Mouse (Mus musculus) cerebellum, adult 2 months (tissue): ENCODE results near the gene Lypd8. TPM values are rescaled to one million over a fixed set of nuclear protein-coding genes. Genes with fewer than 3 reads are reported as not detected.
"Not testable (repeated sequence)": the region's sequence is repeated elsewhere in the genome, so short reads cannot be mapped to it uniquely, and the experiment has no call there.

Experiments used
- DNase-seq, 2 experiments: peaks; one replicate each; pipeline ENCODE4 v3.0.0; 2021
- H3K27ac ChIP-seq: fragments of 200-500 bp; 2 replicates; pipeline ENCODE4 v1.5.1; 2012; ENCODE audit warnings: low read length, control low read depth, inconsistent platforms; ENCODE audit not compliant: insufficient read depth
- H3K27me3 ChIP-seq: fragments of 200-500 bp; 2 replicates; pipeline ENCODE4 v1.6.1; 2012; ENCODE audit warnings: inconsistent platforms, mild to moderate bottlenecking, low read length, moderate library complexity; ENCODE audit not compliant: control insufficient read depth, insufficient read depth
- H3K4me1 ChIP-seq: fragments of 200-500 bp; 2 replicates; pipeline ENCODE4 v1.6.1; 2011; ENCODE audit warnings: low read length; ENCODE audit not compliant: control insufficient read depth, insufficient read depth
- H3K4me3 ChIP-seq: fragments of 200-500 bp; replicated peaks from 2 replicates; pipeline ENCODE3; 2011; ENCODE audit warnings: mild to moderate bottlenecking, low read depth, low read length, control low read depth; ENCODE audit not compliant: insufficient read depth
- CTCF ChIP-seq: fragments of 200-500 bp; IDR thresholded peaks from 2 replicates; pipeline ENCODE4 v1.5.1; 2011; ENCODE audit warnings: low read depth, mild to moderate bottlenecking, control low read depth, low read length, moderate library complexity, borderline replicate concordance; ENCODE audit not compliant: insufficient read depth
- POLR2A ChIP-seq: fragments of 200-500 bp; IDR thresholded peaks from 2 replicates; pipeline ENCODE4 v1.6.1; 2011; ENCODE audit warnings: low read length, control low read depth, borderline replicate concordance; ENCODE audit not compliant: insufficient read depth
- WGBS: fragments of 180-500 bp; shearing (Covaris S2); methylation state at CpG from one replicate; pipeline ENCODE4 v1.1.7; 2018; 5-methylcytosine and 5-hydroxymethylcytosine counted together
- polyA plus RNA-seq: library from polyadenylated mRNA; depleted of rRNA; stranded (reverse); fragments of >200 nt; gene quantifications from 2 replicates; pipeline ENCODE4 v1.2.3, GENCODE M21; 2012

The Lypd8 gene
- polyA plus RNA-seq, 1 experiment: 0.10 TPM

DNA sequence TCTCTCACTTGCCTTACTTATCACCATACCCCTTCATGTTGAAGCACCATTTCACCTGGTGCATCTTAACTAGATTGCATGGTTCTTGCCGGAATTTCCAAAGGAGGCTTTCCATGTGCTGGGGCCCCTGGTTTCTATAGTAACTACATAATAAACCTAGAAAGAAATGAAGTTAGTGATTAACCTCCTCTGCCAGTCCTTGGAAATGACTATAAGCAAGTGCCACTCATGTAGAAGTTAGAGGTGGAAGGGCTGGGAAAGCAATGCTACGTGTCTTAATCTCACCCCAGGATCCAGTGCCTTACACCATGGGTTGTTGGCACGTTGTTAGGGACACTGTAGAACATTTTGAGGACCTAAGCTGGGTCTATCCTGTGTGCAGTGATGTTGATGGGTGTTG lies 14.4 kb upstream of the Lypd8 start:
- DNase-seq: no peak
- Histone ChIP-seq H3K4me3 (no peak overlapping the region), H3K4me1 (no peaks in the 10 kb centered on the region), H3K27ac (no peak overlapping the region), H3K27me3 (no peaks in the 10 kb centered on the region)
- TF ChIP-seq POLR2A (no peak), CTCF (no peak)
- 50% methylated on average over 3 of the region's 3 CpGs for WGBS

GRCm38 (mm10) chr11:58366191-58366590 lies 12.7 kb upstream of the Lypd8 start:
- WGBS: no CpG with 5 or more reads among the region's 6 CpGs
- not testable (repeated sequence) for H3K27me3 ChIP-seq, H3K27ac ChIP-seq, H3K4me1 ChIP-seq, H3K4me3 ChIP-seq, DNase-seq

GRCm38 (mm10) chr11:58377273-58377672 lies 1.6 kb upstream of the Lypd8 start:
- TF ChIP-seq CTCF (no peak), POLR2A (no peak)
- DNase-seq: no peak
- Histone ChIP-seq H3K27me3 (no peaks in the 10 kb centered on the region), H3K4me3 (no peak overlapping the region), H3K4me1 (no peaks in the 10 kb centered on the region), H3K27ac (no peak overlapping the region)
- WGBS: 86% methylated on average over 2 of the region's 2 CpGs

DNA sequence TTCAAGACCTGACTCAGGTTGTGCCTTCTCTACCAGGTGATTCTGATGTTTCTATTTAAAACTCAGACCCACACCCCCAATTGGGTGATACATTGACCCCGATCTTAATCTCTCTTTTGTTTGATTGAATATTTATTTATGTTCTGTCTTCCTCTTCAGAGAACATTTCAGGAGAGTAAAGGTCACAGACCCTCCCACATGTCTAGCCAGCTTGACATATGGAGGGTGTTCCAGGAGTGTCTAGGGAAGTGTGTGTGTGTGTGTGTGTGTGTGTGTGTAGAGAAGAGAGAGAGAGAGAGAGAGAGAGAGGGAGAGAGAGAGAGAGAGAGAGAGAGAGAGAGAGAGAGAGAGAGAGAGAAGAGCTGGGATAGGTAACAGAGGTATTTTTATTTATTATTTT lies 1.2 kb upstream of the Lypd8 start:
- WGBS: 80% methylated on average over 1 of the region's 1 CpGs
- Histone ChIP-seq H3K4me1 (no peaks in the 10 kb centered on the region), H3K27ac (no peak overlapping the region), H3K27me3 (no peaks in the 10 kb centered on the region), H3K4me3 (no peak overlapping the region)
- TF ChIP-seq POLR2A: no peak
- no peak for TF ChIP-seq CTCF
- DNase-seq: no peak

GRCm38 (mm10) chr11:58379516-58379915 lies 673 bp downstream of the Lypd8 start:
- 97% methylated on average over 1 of the region's 1 CpGs for WGBS

DNA sequence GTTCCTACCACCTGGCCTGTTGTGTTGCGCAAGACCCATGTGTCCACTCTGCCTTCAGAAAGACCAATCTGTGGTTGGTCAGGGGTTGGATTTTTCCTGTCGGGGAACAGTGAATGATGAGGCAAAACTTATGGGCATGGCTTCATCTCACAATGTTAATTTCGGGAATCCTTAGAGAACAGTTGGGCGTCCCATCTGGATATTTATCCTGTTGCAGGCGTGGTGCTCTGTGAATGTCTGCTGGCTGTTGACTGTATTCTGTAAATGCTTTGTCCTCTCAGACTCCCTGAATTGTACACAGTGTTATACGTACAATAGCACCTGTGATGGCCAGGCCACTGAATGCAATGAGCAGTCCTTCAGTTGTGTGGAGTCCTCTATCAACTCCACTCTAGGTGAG lies 3.6 kb downstream of the Lypd8 start:
- WGBS: 83% methylated on average over 6 of the region's 6 CpGs
- Histone ChIP-seq H3K27me3 (no peaks in the 10 kb centered on the region), H3K4me1 (no peaks in the 10 kb centered on the region), H3K4me3 (no peak overlapping the region), H3K27ac (no peak overlapping the region)
- TF ChIP-seq CTCF (no peak), POLR2A (no peak)
- no peak for DNase-seq

More at GRCm38 (mm10) chr11:58379516-58379915, 673 bp downstream of the Lypd8 start:
- no peak overlapping the region for H3K4me3 ChIP-seq
- H3K27ac ChIP-seq: no peak overlapping the region
- no peak for TF ChIP-seq POLR2A
- TF ChIP-seq CTCF: no peak
- DNase-seq: no peak
- H3K27me3 ChIP-seq: no peaks in the 10 kb centered on the region
- no peaks in the 10 kb centered on the region for H3K4me1 ChIP-seq

DNA sequence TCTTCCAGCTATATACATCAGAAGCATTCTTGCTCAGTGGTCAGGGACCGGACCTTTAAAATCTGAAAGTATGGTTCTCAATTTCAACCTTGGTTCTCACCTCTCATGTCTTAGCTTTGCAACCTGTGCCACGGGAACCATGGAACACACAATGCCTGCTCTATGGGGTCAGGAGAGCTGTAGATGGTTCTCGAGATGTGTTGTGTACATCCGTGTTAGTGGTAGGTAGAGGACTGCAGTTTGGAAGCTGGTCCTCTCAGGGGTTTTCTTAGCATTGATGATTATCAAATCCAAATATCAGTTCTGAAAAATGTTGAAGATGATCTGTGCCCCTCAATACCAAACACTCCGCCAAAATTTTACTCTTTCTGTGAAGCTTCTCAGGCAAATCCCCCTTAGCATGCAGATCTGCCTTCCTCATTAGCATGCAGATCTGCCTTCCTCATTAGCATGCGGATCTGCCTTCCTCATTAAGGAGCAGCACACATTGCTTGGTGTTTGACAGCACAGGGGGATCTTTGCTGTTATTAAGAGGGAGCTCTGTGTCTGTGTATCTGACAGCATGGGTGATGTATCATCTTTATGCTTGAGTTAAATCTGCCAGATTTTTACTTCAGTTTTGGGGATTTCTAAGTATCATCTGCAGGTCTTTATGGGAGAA lies 21.3 kb downstream of the Lypd8 start:
- H3K4me1 ChIP-seq: no peaks in the 10 kb centered on the region
- DNase-seq: no peak
- no peak overlapping the region for H3K27ac ChIP-seq
- 42% methylated on average over 6 of the region's 6 CpGs for WGBS
- no peak for TF ChIP-seq POLR2A
- no peak for TF ChIP-seq CTCF
- H3K27me3 ChIP-seq: no peaks in the 10 kb centered on the region
- H3K4me3 ChIP-seq: no peak overlapping the region

- 48% methylated on average over 5 of the region's 5 CpGs for WGBS
- no peak for DNase-seq
- Histone ChIP-seq H3K27ac (no peak overlapping the region), H3K4me3 (no peak overlapping the region), H3K4me1 (no peaks in the 10 kb centered on the region), H3K27me3 (no peaks in the 10 kb centered on the region)
- TF ChIP-seq POLR2A: no peak
Observed at GRCm38 (mm10) chr11:58400655-58401054, 21.8 kb downstream of the Lypd8 start.

DNA sequence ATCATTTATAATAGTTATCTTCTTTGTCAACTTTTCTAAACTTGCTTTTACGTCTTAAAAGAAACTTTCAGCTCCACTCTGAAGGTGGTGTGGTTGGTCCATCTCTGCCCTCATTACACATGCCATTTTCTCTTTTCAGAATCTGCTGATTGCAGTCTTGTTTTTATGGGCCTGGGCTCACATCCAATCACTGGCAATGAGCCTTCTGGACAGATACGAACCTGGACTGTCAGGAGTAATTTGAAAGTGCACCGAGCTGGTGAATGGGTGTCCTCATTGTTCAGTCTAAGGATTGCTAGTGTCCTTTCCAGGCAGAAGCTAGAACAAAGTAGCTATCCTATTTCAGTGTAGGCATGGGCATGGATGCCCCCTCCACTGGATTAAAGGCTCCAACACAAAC lies 29.2 kb downstream of the Lypd8 start:
- DNase-seq: peak in 1 of 2 experiments; percentile 6
- no peaks in the 10 kb centered on the region for H3K4me1 ChIP-seq
- 18% methylated on average over 3 of the region's 3 CpGs for WGBS
- no peaks in the 10 kb centered on the region for H3K27me3 ChIP-seq
- no peak for TF ChIP-seq CTCF
- no peak for TF ChIP-seq POLR2A
- H3K27ac ChIP-seq: no peak overlapping the region
- no peak overlapping the region for H3K4me3 ChIP-seq
